Mouse (Mus musculus) urinary bladder, postnatal 10 days (tissue): ENCODE measurements at regions not wholly inside any gene's neighbourhood (a gene's known extent, or its start where the extent isn't known, plus 50 kb on each side); places are given as distances from the start of the nearest gene placed in this dataset.

Source experiments
- DNase-seq: peaks from one replicate; pipeline ENCODE4 v3.0.0; 2022; ENCODE audit warnings: low spot score

DNA sequence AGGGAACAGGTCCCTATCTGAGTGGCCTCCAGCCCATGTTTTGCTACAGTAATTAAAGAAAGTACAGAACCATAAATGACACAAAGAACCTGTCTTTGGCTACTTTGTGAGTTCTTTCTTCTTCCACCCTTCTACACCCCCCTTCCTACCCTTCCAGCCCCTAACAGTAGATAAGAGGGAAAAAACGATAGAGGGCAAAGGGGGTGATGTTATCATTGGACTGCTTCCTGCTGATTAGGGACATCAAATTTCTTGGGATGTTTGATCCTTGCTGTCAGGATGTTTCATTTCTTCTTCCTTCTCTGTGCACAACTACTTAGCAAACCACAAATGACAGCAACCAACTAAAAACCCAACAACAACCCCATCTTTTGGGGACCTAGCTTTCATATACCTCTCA is 232.5 kb upstream of the Rpl38 start:
- DNase-seq = no peak

DNA sequence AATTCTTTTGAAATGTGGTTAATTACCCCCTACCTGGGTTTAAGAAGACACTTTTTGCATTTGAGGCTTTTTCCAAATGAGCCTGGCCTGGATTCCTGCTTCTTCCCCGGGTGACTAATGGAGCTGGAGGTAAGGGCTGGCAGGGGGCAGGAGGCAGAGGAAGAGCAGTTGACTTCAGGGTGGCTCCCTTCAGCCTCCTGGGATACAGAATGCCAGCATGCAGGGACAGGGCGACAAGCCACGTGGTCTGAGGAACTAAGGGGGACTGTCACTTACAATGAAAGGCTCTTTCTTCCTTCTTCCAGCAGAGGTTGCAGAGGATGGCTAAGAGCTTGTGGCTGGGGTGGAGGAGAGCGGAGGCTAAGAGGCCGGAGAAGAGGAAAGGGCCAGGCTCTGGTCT is 234.8 kb upstream of the Rpl38 start:
- no peak for DNase-seq

DNA sequence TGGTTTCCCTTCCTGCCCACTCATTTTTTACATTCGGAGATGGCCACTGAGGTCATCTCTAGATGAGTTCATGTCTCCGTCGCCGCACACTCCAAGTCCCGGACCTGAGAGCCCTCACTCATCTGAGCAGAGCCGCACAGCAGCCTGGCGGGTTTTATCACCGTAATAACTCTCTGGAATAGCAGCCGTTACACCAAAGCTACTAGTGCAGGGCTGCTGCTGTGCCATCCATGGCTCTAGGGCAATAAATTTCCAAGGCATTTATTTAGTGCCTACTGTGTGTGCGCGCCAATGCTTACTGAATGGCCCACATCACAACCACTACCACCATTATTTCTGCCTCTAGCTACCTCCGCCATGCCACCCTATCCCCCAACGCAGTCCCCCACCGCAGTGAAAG is 242.9 kb upstream of the Rpl38 start:
- no peak for DNase-seq

DNA sequence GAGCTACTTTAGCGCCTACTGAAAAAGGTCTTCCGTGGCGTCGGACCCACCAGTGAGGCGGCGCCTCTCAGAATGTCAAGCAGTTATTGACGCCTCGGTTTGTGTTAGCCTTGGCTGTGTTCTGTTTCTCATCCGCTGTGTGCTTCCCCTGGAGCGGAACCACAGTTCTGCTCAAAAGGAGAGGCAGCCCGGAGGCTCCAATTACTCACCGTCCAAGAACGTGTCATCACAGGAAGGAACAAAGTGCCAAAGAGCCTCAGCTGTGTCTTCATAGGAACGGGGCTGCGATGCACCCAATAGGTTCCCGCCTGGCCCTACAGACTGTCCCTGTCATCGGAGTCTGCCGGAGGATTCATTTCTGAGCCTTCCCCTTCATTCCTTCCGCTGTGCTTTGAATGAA is 245.0 kb upstream of the Rpl38 start:
- no peak for DNase-seq

DNA sequence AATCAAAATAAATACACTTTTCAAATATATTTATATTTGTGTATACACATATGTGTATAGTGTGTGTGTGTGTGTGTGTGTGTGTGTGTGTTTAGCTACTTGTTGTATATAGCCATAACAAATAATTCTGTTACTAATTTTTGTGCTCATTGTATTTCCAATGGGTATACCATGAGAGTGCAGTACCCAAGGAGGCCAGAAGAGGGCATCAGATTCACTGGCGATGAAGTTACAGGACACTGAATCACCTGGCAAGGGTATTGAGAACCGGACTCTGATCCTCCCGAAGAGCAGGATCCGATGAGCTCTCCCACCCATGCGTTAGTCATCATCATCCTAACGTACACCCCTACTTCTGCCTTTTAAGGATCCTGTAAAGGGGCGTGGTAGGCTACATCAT is 249.3 kb upstream of the Rpl38 start:
- DNase-seq = no peak

DNA sequence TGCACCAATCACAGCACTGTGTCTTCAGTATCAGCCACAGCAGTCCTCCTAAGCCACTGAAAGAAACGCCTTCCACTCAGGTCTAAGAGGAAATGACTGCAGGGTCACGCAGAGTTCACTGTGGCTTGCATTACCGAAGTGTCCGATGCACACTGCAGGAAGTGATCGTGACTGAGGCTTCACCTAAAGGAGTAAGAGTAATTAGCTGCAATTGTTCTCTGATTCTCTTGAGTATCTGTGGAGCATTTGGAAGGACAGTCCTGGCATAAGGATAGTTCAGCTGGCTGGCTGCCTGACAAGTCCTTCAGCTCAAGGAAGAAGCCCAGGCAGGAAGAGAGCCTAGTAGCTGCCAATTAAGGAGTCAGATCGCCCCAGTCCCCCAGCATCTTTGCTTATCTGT is 252.2 kb upstream of the Rpl38 start:
- DNase-seq = no peak

DNA sequence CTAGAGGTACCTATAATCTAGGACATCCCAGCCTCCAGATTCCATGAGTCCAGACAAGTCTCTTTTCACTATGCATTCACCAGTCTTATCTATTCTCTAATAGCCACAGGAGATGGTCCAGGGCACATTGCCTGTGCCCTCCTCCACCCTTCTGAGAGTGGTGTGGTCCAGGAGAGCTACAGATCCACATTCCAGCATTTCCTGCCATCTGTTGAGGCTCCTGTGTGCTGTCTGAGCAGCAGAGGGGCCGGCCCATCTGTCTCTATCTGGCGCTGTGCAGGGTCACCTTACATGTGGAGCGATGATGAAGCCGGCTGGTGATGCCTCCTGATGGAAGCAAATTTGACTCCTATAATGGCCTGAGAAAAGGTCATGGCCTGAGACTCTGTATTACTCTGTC is 263.9 kb upstream of the Rpl38 start:
- DNase-seq = no peak

DNA sequence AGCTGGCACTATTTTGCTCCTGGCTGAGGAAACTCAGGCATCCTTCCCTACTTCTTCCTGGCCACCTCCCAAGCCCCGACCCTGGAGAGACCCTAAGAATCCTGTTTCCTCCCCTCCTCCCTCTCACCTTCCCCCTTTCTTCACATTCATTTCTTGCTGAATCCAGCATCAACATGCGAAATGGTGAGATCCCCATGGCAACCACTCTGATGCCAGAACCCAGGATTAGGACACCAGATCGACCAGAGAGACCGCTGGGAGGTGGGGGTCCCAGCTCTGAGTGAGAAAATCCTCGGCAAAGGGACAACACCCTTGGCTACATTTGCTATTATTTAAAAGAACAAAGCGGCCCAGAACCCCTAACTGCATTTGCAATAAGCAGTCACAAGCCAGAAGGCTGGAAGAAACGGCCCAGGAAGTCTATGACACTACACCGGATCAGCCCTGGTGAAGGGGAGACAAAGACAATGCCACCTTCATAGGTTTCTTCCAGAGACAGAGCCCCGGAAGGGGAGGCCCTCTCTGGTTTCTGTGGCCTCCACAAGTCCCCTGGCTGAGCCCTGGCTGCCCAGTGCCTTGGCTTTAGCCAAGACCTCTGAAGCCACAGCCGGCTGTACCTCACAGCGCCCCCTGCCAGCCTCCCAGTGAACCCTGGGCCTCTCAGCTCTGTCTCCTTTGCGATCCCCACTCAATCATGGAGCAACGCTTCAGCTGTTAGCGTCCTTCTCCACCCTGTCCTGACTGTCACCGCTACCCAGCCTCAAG is 265.6 kb upstream of the Rpl38 start:
- DNase-seq = no peak

DNA sequence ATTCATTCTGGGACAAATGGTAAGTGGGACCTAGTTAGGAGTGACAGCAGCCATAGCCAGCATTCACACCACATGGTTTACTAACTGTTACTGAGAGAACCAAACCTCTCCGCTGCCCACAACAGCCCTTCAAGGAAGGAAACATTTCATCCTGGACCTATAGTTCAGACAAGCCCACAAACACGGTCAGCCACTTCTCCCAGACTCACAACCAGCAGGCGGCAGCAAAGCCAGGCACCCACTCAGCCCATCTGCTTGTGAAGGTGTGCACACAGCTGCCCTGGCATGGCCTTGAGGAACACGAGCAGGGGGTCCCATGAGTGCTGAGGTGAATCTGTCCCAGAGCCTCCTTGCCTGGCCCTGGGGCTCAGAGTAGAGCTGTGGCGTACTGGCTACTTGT is 267.6 kb upstream of the Rpl38 start:
- DNase-seq = no peak

DNA sequence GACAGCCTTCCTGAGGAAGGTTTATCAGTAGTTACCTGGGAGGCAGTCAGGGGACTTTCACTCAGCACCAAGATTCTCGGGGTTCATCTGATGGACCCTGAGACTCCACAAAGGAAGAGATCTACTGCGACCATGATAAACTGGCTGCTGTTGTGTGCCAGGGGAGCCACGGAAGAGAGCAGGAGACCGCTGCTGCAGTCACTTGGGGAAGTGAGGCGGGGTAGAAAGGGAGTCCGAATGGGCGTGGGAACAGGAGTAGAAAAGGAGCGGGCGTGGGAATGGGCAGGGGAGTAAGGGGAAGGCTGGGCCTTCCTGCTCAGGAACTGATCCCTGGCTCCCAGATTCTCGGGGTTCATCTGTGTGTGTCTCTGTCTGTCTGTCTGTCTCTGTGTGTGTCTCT is 276.2 kb upstream of the Rpl38 start:
- DNase-seq = no peak

DNA sequence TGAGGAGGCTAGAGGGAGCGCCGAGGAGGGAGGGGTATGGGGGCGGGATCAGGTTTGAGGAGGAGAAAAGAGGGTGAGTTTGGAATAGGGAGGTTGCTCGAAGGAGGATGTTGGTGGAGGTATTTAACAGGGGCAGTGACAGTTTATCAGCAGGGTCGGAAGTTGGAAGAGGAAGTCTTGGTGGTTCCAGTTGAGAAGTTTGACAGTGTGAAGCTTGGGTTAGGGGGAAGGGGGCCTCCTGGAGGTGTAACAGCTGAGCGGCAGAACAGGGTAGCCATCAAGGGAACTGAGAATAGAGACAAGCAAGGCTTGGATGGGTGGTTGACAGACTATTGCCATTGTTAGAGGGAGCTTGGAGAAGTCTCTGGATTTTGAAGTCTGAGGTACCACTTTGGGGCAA is 276.8 kb upstream of the Rpl38 start:
- no peak for DNase-seq

DNA sequence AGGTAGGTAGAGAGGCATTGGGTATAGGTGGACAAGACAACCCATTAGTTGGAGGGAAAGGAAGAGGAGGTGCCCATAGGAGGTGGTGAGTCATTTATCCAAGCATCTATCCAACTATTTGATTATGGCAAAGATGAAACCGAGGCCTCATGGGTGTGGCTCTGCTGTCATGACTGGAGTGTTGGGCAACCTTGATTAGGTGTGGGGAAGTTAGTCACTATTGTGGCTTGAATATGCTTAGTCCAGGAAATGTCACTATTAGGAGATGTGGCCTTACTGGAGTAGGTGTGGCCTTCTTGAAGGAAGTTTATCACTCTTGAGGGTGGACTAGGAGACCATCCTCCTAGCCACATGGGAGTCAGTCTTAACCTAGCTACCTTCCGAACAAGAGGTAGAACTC is 281.2 kb upstream of the Rpl38 start:
- no peak for DNase-seq

DNA sequence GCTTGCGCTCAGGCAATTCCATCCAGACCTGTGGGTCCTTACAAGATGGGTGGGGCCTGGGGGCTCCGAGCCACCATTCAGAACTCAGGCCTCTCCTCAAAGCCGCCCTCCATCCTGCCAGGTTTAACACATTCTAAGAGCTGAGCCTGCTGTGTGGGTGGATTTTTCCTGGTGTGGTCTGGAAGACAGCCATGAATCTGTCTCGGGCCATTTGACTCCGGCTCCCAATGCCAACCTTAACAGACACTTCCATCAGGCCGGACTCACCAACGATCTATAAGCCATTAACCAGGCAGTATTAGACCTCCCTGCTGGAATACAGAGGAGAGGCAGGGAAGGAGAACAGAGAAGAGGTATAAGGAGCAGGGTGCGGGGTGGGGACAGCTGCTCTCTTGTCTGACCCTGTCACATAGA is 288.9 kb upstream of the Rpl38 start:
- no peak for DNase-seq

DNA sequence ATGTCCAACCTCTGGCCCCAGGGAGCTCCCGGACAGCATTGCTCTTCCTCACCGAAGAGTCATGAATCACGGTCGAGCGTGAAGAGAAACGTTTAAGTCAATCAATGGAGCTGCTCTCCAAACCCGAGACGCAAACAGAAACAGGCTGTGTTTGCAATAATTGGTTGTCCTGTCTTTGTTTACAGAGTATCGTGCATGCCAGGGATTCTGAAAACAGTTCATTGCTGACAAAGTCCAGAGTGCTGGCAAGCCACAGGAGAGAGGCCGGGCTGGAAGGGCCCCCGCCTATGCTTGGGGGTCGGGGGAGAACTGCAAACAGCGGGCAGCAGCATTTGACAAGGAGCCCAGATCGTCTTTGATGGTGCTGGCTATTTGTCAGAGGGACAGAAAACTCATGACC is 292.4 kb upstream of the Rpl38 start:
- no peak for DNase-seq

DNA sequence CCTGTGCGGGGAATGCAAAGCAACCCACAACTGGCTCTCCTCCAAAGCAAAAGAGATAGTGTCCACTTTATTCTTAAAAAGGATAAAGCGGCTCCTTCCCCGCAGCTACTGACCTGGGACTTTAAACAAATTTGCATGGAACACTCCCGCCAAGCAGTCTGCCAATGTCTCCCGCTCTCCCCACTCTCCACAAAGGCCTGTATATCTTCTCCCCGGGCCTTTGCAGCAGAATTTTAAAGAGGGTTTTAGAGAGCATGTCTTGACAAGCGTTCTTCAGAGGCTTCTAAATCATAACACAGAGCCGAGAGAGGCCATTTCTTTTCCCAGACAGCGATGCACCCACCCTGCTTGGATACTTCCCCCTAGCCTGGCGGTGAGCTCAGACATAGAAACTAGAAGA is 297.6 kb upstream of the Rpl38 start:
- no peak for DNase-seq

DNA sequence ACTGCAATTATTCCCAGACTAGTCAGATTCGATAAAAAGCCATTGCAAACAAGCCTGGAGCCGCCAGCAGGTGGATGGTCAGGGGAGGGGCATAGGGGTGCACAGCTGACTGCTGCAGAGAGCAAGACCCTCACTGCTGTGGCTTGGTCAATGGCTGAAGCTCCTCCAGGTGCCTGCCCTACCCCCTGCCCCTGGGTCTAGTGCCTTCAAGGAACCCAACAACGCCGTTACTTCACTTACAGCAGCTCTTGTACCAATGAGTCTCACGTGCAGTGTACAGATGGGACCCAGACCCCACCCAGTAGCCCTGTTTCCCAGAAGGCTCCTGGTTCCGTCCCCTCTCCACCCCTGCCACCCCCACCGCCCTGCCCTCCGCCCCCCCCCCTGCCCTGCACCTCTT is 300.5 kb upstream of the Rpl38 start:
- DNase-seq = no peak

DNA sequence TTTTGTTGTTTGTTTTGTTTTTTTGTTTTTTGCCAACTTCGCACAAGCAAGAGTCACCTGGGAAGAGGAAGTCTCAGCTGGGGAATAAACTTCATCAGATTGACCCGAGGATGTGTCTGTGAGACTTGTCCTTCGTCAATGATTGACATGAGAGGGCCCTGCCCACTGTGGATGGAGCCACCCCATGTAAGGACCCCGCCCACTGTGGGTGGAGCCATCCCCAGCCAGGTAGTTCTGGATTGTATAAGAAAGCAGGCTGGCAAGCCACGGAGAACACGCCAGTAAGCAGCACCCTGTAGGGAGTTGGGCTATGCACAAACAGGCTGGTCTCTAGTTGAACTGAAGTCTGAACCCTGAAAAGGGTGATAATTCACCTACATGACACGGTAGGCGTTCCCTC is 294.1 kb upstream of the Sdk2 start:
- no peak for DNase-seq

DNA sequence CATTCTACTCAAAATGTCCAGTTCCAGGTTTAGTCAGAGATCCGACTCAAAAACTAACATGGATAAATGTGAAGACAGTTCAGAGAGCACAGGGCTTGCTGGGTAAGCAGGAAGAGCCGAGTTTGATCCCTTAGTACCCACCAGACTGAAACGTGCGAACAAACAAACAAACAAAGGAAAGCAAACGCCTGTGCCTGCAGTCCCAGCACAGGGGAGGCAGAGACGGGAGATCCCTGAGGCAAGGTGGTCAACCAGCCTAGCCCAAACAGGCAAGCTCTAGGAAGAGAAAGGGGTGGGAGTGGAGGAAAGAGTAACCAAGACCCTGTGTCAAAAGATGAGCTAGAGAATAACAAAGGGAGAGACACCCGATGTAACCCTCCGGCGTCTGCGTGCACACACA is 293.5 kb upstream of the Sdk2 start:
- no peak for DNase-seq

DNA sequence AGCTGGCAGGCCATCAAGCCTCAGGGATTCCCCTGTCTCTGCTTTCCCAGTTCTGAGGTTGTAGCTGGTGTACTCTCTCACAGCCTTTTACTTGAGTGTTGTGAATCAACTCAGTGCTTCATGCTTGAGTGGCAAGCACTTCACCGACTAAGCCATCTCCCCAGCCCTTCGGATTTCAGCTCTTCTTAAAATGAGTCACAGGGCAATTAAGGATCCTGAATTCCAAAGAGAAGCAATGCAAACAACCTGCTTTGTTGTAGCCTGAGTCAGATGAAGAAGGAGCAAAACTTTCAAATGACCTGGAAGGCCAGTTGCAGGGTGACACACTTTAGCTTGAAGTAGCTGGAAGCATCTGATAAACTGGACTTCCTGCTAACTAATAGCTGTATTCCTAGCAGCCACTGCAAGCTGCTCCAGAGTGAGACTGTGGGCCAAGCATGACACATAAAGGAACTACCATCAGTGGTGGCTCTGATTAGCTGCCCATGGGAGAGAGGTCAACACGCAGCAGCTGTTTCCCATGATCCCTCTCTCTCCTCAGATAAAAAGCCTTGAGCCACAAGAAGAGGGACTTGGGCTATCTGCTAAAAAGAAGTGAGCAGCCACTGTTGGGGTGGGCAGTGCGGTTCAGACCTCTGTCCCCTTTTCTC is 285.4 kb upstream of the Sdk2 start:
- no peak for DNase-seq

DNA sequence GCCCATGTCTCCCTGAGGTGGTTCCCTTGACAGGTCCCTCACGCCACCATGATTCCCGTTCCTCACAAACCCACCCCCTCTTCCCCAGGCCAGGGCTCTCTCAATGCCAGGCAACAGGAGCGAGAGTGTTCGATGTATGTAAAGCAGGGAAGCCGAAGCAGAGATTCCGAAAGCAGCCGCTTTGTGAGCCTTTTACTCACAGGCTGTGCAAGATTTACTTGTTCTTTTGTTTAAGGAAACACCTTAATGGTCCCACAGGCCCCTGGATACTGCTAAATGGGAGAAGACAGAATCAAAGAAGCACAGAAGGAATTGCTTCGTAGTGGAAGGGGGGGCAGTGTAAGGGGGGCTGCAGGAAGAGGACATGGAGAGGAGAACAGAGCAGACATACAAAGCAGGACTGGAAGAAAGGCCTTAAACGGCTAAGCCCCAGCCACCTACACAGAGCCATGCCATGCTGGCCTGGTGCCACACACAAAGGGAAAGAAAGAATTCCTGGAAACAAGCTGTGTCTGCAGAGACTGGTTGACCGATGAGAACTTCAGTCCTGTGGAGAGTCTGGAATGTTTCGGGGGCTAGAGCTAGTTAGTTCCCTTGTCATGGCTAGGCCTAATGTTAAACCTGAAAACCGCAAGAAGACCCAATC is 270.1 kb upstream of the Sdk2 start:
- no peak for DNase-seq

DNA sequence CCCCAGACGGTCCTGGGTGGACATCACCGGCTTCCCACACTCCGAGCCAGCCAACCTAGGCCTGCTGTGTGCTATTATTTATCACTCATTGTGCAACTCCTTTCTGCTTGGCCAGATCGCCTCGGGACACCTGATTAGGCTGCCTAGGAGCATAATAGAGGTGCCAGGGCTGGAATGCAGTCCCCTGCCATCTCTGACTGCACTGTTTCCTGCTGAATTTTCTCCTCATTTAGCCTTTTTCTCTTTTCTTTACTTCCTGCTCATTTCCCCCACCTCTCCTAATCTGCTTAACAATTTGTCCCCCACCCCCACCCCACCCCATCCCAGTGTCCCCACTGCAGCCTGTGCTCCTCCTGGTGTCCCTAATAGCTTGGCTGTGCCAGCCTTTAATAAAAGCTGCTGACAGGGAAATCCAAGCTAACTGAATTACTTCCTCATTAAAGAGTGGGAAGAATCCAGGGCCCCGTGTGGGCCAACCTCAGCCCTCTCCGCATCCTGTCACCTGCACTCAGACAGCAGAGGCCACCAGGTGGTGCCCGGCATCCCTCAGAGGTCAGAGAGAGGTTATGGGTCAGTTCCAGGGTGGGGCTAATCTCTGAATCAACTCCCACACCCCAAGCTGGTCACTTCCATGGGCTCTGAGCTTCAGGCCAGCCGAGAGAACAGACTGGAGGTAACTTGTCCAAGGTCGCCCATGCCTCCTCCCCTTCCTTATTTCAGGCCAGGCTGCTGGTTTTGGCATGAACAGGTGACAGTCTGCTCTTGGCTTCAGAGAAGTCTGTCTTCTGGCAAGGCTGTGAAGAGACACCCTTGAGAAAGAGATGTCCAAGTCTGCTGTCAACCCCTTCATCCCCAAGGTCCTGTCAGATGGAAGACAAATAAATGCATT is 269.3 kb upstream of the Sdk2 start:
- DNase-seq = no peak

DNA sequence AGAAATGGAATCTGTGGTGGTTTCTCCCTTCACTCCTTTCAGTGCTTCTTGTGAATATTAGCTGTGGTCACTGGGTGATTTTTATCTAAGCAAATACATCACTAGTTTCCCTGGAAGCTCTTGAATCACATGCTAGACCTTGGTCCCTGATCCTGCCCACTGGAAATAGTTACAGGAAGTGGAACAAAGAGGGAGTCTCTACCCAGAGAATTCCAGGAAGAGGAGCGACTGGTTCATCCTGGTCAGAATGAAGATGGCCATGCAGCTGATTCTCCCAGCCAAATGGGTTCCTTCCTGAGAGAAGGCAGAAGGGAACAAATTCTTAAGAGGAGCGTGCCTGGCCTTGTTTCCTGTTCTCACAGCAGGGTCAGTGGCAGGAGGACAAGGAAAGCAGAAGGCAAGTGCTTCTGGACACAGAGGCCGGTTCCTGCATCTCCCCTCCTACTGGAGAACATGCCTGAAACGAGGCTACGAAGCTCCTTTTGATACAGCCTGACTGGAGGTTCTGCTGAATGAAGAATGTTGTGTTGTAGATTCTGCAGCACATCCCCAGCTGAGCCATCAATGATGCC is 264.8 kb upstream of the Sdk2 start:
- DNase-seq = no peak
